Mouse (Mus musculus) bone marrow macrophage, adult 2 months (primary cell): ENCODE measurements around the gene Zfp706.

Source experiments
- CTCF ChIP-seq: IDR thresholded peaks from 2 replicates; pipeline ENCODE4 v1.5.1; 2012; ENCODE audit warnings: low read depth, mild to moderate bottlenecking, low read length, moderate library complexity
- POLR2A ChIP-seq: IDR thresholded peaks from 2 replicates; pipeline ENCODE4 v1.6.1; 2012; ENCODE audit warnings: mild to moderate bottlenecking, low read depth, low read length, borderline replicate concordance

- no peak for TF ChIP-seq CTCF
- no peak for TF ChIP-seq POLR2A
Measured at GRCm38 (mm10) chr15:37008546-37008945, 973 bp upstream of the Zfp706 start.
